Mouse (Mus musculus): Measurements from ENCODE around the gene Ip6k2.

Ip6k2 gene

DNA sequence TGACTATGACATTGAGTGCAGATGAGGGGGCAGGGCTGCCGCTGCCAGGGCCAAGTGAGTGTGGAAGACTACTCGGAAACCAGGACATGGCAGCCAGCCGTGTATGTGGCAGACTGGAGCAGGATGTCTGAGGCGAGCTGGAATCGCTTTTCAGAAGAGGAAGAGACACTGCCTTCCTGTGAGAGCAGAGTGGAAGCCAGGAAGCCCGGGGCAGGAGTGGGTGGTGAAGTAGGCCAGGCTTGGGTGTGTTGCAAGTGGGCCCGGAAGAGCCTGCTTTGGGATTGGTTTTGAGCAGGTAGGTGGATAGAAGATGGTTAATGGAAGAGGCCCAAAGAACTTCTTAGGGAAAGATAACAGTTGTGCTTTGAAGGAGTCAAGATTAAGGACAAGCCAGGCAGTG is 32.0 kb downstream of the Ip6k2 start:
- in situ Hi-C loops (cut with MboI; ENCODE audit: low sequenced_read_pairs), result no loop called here

DNA sequence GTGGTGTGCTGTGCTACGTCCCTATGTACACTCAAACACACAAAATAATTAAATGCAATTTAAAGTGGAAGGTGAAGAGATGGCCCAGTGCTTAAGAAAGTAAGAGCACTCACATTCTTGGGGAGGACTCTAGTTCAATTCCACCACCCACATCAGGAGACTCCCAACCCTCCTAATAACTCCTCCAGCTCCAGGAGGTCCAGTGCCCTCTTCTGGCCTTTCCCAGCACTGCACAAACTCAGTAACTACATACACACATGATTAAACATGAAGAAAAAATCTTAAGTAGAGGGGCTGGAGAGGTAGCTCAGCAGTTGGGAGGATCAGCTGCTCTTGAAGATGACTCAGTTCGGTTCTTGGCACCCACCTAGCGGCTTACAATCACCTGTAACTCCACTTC is 35.9 kb downstream of the Ip6k2 start:
- in situ Hi-C loops (cut with MboI; ENCODE audit: low sequenced_read_pairs), result no loop called here

DNA sequence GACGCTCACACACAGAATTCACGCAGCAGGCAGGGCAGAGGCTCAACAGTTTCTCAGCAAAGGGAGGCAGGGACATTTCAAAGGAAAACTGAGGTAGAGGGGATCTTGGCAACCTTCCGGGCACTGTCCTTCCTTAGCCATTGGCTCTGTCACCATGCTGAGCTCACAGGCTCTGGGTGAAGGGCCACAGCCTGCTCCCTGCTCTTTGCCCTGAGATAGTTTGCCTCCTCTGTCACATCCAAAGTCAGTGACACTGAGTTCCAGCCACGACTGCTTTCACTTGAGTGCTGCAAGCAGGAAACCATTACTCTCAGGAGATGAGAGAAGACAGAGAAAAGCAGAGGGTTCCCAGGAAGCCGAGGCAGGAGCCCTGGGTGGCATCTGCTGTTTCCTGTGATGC is 36.5 kb downstream of the Ip6k2 start:
- in situ Hi-C loops (cut with MboI; ENCODE audit: low sequenced_read_pairs), result no loop called here

DNA sequence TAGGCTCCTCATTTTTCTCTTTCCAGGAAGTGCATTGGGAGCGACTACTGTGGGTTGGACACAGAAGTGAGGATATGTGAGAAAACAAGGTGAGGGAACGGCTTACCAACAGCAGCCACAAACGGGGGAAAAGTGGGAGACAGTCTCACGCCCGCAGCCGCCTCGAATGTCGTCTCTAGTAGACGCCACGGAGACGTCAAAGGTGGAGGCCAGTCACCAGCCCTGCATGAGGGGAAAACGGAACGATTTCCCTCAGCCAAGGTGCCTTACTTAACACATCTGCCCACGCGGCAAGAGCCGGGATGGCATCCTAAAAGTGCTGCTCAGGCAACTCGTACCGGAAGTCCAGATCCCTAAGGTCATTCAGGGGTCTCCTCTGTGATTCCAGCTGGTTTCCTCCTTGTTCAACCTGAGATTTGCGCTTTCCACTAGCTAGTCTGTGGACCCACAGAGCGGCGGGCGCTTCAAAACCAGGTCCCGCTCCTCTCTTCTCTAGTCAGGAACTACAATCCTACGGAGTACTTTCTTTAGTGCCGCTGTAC is 40.6 kb downstream of the Ip6k2 start:
- in situ Hi-C loops (cut with MboI; ENCODE audit: low sequenced_read_pairs), result no loop called here

DNA sequence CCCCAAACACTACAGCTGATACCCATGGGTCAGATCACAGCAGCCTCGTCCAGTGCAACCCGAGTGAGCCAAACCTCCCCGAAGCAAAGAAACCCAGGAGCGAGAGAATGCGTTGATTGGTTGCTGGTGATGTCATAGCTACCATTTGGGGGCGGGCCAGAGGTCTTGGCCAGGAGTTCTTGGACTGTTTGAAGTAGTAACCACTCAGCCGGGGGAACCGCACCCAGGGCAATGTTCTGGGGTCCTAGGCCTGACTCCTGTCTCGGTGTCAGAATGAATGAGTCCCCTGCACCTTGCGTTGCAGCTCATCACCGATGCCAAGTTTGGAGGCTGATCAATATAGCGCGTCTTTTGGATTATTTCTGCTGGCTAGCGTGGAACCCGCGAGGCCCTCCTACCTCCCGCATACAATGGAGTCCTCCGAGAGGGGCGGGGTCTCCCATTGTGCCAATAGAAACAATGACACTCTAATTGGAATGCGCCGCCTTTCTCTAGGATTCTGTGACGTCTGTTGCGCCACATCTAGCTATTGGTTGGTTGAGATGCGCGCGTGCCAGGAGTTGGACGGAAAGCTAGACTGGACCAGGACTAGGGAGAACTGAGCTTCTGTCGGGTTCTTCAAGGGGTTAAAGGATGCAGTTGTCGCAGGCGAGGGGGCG is 41.3 kb downstream of the Ip6k2 start:
- in situ Hi-C loops (cut with MboI; ENCODE audit: low sequenced_read_pairs), result no loop called here

DNA sequence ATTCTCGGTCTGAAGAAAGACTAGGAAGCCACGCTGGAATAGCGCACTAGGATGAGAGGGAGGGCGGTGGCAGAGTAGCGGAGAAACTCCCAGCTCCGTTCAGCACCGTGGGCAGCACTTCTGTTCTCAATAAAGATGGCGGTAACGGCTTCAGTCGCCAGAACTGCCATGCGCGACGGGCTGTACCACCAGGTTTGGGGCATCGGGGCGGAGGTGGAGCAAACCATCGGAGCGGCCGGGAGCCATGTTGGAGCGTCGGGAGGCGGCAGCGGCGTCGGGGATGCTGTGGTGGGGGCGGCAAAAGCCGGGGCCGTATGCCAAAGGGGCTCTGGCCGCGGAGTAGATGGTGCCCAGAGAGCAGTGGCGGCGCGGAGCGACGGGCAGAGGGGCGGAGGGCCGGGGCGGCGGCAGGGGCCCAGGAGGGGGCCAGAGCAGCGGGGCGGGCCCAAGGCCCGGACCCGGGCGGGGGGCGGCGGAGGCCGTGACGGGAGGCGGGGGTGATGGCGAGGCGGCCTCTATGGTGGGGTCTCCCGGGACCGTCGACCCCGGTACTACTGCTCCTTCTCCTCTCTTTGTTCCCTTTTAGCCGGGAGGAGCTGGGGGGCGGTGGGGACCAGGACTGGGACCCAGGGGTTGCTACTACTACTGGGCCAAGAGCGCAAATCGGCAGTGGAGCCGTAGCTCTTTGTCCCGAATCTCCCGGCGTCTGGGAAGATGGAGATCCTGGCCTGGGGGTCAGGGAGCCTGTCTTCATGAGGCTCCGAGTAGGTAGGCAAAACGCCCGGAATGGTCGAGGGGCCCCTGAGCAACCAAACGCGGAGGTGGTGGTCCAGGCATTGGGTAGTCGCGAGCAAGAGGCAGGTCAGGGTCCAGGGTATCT is 42.5 kb downstream of the Ip6k2 start, which contains the start of gene Celsr3:
Gene Celsr3 (plus strand): TSS at position 501 of the 880 bp plus-strand sequence.
- in situ Hi-C loops (cut with MboI; ENCODE audit: low sequenced_read_pairs), result no loop called here

DNA sequence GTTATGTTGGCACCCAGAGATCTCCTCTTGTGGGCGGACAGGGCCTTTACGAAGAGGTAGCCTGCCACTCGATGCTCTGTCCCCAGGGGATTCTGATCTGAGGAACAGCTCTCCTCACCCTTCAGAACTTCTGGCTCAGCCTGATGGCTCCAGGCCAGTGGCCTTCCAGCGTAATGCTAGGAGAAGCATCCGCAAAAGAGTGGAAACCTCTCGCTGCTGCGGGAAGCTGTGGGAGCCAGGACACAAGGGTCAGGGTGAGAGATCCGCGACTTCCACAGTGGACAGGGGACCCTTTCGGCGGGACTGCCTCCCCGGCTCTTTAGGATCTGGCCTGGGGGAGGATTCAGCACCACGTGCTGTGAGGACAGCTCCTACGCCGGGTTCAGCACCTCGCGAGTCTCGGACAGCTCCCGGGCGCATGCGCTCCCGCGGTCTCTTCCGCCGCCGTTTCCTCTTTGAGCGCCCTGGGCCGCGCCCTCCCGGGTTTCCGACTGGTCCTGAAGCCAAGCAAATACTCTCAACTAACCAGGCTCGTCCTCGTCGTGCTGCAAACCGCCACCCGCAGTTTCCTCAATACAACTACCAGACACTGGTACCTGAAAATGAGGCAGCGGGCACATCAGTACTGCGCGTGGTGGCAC is 43.2 kb downstream of the Ip6k2 start:
- in situ Hi-C loops (cut with MboI; ENCODE audit: low sequenced_read_pairs), result no loop called here

DNA sequence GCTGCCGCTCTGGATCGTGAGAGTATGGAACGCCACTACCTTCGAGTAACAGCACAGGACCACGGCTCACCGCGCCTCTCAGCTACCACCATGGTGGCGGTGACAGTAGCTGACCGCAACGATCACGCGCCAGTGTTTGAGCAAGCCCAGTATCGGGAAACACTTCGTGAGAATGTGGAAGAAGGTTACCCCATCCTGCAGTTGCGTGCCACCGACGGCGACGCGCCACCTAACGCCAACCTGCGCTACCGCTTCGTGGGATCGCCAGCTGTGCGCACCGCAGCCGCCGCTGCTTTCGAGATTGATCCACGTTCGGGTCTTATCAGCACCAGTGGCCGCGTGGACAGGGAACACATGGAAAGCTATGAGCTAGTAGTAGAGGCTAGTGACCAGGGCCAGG is 43.9 kb downstream of the Ip6k2 start:
- in situ Hi-C loops (cut with MboI; ENCODE audit: low sequenced_read_pairs), result no loop called here

DNA sequence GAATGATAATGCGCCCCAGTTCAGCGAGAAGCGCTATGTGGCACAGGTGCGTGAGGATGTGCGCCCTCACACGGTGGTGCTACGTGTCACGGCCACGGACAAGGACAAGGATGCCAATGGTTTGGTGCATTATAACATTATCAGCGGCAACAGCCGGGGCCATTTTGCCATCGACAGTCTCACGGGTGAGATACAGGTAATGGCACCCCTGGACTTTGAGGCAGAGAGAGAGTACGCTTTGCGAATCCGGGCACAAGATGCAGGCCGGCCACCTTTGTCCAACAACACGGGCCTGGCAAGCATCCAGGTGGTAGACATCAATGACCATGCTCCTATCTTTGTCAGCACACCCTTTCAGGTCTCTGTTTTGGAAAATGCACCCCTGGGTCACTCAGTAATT is 44.3 kb downstream of the Ip6k2 start:
- in situ Hi-C loops (cut with MboI; ENCODE audit: low sequenced_read_pairs), result no loop called here

DNA sequence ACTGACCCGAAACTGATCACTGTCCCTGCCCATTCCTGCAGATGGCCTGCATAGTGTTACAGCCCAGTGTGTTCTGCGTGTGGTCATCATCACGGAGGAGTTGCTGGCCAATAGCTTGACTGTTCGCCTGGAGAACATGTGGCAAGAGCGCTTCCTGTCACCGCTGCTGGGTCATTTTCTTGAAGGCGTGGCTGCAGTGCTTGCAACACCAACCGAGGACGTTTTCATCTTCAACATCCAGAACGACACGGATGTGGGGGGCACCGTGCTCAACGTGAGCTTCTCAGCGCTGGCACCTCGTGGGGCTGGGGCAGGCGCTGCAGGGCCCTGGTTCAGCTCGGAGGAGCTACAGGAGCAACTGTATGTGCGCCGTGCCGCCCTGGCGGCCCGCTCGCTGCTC is 48.0 kb downstream of the Ip6k2 start:
- in situ Hi-C loops (cut with MboI; ENCODE audit: low sequenced_read_pairs), result no loop called here

DNA sequence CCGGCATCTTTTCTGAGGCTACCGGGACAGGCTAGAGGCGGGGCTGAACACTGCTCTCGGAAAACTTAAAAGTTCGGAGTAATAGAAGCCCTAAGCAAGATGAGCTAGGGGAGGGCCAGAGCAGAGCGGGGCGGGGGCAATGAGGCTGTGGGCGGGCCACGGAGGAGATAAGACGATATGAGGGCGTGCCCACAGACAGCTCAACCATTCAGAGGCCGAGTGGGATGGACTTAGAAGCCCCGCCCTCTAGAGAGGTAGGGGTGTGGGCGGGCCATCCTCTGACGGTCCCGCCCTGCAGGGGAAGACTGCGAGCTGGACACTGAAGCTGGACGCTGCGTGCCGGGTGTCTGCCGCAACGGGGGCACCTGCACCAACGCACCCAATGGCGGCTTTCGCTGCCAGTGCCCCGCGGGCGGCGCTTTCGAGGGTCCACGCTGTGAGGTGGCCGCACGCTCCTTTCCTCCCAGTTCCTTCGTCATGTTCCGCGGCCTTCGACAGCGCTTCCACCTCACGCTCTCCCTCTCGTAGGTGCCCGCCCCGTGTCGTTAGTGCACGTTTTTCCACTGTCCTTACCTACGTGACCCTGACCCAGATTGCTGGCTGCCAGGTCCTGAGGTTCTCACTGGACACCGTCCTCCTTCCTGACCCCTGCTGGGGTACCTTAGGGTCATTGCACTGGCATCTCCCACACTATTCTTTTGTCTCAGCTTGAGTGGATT is 49.0 kb downstream of the Ip6k2 start:
- in situ Hi-C loops (cut with MboI; ENCODE audit: low sequenced_read_pairs), result no loop called here

DNA sequence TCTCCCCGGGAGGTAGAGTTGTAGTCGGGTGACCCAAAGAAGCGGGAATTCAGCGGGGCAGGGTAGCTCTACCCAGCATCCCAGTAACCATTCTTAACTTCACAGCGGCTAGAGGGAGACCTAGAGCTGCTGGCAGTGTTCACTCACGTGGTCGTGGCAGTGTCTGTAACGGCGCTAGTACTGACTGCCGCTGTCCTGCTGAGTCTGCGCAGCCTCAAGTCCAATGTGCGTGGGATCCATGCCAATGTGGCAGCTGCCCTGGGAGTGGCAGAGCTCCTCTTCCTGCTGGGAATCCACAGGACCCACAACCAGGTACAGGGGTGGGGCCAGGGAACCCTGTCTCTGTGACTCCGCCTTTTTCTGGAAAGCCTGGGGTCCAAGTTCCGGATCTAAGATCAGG is 59.4 kb downstream of the Ip6k2 start:
- in situ Hi-C loops (cut with MboI; ENCODE audit: low sequenced_read_pairs), result no loop called here

DNA sequence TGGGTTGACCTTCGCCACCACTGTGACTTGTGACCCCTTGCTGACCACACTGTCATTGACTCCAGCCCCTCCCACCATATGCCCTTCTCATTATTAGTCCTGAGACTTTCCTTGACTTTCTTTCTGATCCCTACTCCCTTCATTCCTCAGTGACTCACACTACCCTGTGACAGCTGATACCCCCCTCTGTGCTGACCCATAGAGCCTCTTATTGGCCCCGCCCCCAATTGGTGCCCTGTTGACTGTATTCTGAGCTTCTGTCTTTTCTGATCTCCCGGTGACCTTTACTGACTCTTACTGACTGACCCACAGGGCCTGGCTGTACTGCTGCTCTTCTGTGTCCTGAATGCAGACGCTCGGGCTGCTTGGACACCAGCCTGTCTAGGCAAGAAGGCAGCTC is 61.8 kb downstream of the Ip6k2 start:
- in situ Hi-C loops (cut with MboI; ENCODE audit: low sequenced_read_pairs), result no loop called here

DNA sequence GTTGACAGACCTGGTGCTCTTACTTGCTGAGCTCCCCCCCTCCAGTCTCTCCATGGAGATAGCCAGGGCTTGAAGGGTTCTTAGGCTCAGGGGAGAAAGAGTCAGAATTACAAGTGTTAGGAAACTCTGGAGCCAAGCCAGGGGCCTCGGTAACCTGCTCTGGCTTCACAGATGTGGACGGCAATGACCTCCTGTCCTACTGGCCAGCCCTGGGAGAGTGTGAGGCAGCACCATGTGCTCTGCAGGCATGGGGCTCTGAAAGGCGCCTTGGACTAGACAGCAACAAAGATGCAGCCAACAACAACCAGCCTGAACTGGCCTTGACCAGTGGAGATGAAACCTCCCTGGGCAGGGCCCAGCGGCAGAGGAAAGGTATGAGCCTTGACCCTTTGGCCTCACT is 63.8 kb downstream of the Ip6k2 start:
- in situ Hi-C loops (cut with MboI; ENCODE audit: low sequenced_read_pairs), result no loop called here

DNA sequence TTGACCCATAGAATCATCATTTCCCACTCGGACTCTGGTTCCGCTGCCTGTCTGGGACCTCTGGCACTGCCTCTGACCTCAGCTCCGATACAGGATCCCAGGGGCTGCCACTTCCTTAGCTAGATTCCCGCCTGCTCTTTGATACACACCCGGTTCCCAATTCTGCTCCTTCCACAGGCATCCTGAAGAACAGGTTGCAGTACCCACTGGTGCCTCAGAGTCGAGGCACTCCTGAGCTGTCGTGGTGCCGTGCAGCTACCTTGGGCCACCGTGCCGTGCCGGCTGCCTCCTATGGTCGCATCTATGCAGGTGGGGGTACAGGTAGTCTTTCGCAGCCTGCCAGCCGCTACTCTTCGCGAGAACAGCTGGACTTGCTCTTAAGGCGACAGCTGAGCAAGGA is 64.8 kb downstream of the Ip6k2 start:
- in situ Hi-C loops (cut with MboI; ENCODE audit: low sequenced_read_pairs), result no loop called here

DNA sequence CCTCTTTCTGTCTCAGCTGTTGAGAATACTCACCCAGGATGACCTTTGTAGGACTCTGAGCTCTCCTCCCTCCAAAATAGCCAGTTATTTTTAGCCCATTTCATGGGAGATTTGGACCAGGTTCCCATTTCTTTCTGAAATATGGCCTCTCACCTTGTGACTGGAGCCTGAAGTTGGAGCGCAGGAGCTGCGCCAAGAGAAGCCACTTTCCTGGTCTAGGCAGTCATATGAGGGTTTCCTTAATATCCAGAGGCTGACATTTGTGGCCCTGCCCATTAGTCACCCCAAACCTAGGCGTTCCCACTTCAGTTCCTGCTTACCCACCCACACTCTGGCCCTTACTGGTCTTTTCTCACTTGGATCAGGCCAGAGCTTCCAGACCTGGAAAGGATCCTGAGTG is 69.4 kb downstream of the Ip6k2 start, which contains the start of gene Slc26a6:
Gene Slc26a6 (plus strand): TSS at position 308 of the 400 bp plus-strand sequence.
- in situ Hi-C loops (cut with MboI; ENCODE audit: low sequenced_read_pairs), result no loop called here

DNA sequence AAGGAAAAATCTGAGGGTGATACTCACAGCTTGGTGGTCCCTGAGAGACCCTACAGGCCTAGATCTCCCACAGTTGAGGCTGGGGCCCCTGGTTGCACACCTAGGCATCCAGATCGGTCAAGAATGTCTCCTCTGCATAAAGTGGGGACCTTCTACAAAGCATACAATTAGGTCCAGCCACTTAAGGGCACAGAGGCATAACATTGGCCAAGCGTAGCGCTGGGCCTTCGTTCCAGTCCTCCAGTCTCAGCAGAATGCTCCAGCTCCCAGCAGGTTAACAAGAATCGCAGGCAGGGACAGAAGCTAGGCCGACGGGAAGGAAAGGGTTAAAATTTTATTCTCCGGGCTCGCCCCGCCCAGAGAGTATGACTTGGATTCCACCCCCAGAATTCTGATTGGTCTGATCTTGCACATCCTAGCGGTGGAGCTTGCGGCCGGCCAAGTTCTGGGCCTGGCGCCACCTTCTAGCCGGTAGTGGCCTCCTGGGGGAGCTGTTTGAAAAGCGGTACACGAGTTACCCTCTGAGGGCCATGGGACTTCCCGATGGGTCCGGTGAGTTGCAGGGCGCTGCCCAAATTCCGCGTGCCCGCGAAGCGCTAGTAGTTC is 70.1 kb downstream of the Ip6k2 start:
- in situ Hi-C loops (cut with MboI; ENCODE audit: low sequenced_read_pairs), result no loop called here

DNA sequence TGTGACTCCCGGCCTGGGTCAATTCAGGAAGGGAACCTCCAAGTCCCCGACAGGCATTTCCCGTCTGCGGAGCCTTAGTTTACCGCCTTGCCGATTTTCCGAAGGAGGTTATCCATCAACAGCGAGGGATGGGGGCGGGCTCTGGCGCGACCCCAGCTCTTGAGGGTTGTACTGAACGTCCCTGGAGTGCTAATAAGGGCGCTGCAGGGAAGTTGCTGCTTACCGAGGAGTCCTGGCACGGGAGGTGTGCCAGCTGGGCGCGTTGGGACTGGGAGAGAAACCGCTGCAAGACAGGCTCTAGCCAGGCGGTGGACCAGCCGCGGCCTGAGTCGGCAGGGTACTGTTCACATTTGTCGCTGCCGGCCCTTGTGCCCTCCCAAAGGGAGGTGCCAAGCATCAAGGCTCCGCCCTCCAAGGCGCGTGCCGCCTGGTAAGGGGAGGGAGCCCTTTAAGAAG is 70.7 kb downstream of the Ip6k2 start:
- in situ Hi-C loops (cut with MboI; ENCODE audit: low sequenced_read_pairs), result no loop called here

DNA sequence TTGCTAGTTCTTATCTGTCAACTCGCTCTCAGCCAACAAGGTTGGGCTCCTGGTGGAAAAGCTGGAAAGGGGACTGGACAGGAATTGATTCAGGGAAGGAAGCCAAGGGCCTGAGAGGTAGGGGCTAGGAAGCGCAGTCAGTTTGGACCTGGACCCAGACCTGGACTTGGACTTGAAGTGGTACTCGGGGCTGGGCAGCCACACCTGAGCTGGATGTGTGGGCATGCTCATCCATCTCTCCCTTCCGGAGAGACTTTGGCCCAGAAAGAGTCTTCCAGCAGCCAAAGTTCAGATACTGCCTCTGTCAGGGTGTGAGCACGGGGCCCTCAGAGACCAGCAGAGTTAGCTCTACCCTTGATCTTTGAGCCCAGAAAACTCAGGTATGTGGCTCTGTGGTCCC is 71.7 kb downstream of the Ip6k2 start:
- in situ Hi-C loops (cut with MboI; ENCODE audit: low sequenced_read_pairs), result no loop called here
